Mouse (Mus musculus): ENCODE measurements around the gene Sez6l.

DNA sequence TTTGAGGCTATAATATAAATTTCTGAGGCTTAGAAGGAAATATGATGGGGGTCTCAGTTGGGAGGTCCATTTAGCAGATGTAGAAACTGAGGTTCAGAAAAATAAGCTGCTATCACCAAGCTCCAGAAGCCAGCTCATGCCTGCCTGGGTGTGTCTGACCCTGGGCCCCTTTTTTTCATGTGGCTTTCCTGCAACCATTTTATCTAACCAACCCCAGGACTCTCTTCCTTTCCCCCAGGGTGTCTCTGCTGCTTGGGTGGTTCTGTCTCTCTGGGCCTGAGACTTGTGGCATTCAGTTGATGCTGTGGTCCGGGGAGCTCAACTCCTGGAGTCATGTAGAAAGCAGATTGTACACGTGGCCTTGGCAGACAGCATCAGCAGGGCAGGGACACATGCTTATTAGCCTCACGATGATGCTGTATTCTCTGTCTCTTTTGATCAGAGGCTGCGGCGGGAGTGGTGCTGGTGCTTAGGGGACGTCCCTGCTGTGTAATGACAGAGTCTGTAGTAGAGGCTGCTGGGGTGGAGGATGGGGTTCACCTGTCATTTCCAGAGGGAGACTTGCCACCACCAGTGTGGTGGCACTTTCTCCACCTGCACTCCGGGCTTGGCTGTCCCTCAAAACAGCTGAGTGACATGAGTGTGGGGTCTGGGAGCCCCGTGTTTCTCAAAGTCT is 88.7 kb downstream of the Sez6l start:
- TF ChIP-seq CTCF (conservative IDR thresholded peaks at IDR 0.05; ENCODE audit: low read length) (no peak), POU5F1 (IDR thresholded peaks at IDR 0.05; ENCODE audit: borderline replicate concordance, low read length) (no peak)
